Mouse (Mus musculus): ENCODE results near the gene Camkmt.

GRCm38 (mm10) chr17:85382344-85382743, 292.0 kb downstream of the Camkmt start:
- TF ChIP-seq POLR2A (IDR thresholded peaks at IDR 0.05; ENCODE audit: low read depth, low read length): no peak
- TF ChIP-seq CTCF (IDR thresholded peaks at IDR 0.05; ENCODE audit: extremely low read depth, insufficient read depth, insufficient read length, insufficient replicate concordance): no peak
